Mouse (Mus musculus) embryo, embryonic 9.5 days (tissue): Measurements from ENCODE around the gene Rps17.

ENCODE experiments used
- DNase-seq: peaks from one replicate; pipeline ENCODE4 v3.0.0-alpha.2; 2017; ENCODE audit errors: extremely low spot score

Gene Rps17

DNA sequence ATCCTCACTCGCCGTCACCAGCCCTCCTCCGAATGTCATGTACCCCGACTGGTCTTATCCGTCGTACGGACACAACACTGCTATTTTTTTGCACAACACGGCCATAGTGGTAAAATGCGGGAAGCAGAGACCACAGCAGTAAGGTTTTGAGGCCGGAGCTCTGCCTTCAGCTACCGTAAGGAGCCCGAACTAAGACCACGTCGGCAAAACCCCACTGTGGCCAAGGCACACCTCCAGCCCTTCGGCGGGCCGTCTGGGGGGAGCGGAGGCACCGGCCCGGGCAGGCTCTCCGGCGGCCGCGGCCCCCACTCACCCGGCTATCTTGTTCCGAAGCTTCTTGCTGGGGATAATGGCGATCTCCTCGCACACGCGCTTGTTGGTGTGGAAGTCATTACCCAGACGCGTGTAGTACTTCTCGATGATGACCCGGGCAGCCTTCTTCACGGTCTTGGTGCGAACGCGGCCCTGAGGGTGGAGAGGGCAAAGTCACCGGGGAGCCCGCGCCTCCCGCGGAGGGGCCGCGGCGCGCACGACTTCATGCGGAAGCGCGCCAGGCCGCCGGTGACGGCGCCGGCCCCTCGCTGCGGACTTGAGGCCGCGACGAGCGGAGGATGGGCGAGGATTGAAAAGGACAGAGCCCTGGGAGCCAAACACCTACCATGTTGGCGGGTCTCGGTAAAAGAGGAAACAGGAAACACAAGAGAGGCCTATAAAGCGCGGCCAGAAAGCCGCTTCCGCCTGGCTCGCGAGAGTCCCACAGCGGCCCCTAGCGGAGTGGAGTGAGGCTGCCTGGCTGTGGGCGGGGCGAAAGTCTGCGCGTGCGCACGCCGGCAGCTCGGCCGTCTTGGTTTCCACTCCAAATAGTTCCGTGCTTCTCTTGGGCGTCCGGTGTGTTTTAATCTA lies at the start of gene Rps17:
Gene Rps17, minus strand, starts transcription at position 711 of the 903 bp plus-strand sequence.
- peak; percentile 99 for DNase-seq

DNA sequence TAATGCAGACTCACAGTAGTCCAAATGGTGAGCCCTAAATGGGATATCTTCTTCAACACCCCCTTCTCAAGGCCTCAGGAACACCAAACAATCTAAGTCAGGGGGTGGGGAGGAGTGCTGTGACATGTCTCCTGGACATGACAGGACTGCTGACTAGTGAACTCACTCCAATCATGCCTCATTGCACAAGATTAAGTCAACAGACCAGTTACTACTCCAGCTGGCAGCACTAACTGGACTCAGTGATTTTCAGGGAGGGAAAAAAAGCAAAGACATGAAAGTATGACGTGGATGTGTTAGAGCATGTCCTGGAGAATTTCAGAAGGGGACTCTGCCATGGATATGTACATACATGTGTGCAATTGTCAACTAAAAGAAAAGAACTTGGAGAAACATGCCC lies 34.3 kb upstream of the Rps17 start:
- no peak for DNase-seq

DNA sequence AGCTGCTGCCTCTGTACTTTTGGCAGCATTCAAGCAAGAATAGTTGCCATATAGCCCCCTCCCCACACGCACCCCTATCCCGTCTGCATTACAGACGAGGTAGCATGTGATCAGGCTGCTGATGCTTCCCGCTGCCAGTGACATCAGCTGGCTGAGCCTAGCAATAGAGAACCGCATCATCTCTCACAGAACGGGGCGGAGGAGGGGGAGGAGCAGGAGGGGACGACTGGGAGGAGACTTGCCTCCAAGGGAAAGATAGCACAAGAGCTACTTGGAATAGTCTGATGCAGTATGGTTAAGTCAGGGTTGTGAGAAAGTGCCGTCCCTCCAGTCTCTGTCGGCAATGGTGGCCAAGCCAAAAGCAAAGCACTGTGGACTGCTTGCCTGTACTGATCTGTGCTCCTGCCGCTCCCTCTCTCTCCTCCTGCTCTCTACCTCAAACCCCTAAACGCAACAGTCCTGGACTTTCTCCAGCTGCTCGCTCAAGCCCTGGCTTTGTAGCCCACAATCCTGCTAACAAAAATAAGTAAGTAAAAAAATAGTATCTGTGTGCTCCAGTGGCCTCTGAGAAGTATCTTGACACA lies 27.4 kb upstream of the Rps17 start:
- peak; percentile 49 for DNase-seq

DNA sequence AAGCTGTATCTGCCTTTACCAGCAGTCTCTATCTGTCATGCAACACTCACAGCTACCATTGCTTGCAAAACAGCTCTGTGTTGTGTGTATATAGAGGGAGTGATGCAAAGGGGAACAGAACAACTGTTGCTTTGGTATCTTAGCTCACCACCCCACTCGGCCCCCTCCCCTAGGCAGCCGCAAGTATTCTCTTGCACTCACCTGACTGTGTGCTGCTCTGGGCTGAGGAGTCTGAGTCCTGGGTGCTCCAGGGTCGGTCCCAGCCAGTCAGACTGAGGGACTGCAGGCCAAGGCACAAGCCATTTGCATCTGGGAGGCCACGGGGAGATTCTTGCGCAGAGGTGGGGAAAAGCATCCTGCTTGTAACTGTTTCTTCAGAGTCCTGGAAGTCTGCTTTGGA lies 26.8 kb upstream of the Rps17 start:
- DNase-seq, result no peak

DNA sequence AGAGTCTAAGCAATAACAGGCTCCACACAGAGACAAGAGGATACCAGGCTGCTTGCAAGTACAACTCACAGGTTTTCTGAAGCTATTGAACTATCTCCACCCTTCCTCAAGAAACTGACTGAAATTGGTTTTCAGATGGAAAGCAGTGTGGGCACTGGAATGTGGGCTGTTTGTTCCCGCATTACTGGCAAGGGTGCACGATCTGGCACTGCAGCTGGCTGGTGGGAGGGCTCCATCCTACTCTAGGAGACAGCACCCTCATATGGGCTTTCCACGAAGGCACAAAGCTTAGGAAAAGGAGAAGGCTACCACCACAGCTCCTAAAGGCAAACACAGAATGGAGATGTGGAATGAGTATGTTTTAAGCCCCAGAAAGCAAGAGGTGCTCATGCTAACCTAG lies 24.7 kb upstream of the Rps17 start:
- no peak for DNase-seq

DNA sequence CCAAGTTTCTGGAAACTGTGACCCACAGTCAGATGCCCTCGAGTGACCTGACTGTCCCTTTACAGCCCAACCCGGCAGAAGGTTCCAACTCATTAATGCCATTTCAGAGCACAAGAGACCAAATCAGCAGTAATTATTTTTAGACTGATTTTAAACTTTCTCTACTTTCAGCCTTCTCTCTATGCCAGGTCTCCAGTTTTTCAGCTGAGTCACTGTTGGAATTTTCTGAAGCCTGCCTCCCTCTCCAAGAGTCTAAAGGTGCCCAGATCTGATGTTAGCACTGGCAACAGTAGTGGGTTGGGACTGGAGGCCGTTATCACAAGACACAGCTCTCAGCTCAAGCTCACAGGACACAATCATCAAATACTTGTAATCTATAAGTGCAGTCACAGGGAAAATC lies 22.9 kb upstream of the Rps17 start:
- DNase-seq, result no peak

DNA sequence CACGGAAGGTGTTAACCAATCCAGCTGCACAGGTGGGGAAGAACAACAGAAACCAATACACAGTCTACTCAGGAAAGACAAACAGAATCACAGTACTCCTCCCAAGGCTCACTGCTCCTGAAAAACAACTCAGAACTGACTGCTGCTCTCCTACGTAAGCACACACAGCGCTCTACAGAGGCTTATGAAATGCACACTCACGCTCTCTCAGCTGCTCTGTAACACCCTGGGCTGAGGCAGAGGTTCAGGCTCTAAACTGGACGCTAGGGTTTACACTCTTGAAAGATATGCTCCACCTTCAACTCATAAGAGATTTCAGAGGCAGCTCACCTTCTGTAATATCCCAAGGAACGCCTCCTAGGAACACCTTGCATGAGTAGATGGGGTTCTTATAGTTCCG lies 11.9 kb upstream of the Rps17 start:
- no peak for DNase-seq

DNA sequence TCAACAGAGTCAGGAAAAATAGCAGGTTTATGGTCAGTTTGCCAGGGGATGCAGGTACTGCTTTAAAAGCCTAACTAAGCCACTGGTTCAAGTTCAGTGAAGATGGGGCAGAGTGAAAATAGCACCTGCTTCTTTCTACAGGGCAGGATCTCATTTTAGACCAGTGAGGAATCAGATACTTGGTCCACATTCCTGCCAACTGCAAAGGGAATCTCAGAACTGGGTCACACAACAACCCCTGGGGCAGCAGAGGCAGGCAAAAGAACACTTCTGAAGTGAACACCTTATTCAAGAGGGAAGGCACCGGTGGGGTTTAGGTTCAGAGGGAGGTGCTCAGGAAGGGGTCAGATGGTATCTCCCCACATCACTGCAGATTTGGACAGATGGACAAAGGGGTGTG lies 11.3 kb upstream of the Rps17 start:
- no peak for DNase-seq

DNA sequence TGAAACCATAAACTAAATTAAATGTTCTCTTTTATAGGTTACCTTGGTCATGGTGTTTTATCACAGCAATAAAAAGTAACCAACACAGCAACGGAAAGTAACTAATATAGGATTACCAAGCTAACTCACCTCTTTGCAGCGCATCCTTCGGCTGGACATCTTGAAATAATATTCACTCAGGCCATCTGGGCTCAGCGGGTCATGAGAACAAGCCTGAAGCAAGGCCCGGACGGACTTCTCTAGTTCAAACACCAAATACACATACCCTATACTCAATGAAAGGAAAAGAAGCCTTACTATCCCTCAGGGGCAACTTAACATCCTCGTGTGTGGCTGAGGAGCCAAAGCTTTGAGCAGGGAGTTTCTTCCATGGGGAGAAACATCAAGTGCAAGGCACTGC lies 10.7 kb upstream of the Rps17 start:
- DNase-seq, result no peak

DNA sequence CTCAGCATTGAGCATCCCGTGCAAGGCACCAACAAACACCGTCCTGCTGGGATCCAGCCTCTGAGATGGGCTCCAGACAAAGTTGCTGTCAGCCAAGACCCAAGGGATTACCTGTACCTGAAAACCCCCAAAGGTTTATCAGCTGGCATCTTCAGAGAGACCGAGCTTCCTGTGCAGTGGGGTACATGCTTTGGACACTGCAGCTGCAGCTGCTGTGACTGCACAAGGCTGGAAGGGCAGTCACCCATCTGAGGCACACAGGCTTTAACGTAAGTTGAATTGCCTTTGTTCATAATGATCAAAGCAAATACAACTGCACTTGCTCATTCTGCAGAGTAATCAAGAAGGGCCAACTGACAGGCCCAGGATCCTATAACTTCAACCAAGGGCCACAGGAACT lies 6.8 kb upstream of the Rps17 start:
- DNase-seq, result no peak

DNA sequence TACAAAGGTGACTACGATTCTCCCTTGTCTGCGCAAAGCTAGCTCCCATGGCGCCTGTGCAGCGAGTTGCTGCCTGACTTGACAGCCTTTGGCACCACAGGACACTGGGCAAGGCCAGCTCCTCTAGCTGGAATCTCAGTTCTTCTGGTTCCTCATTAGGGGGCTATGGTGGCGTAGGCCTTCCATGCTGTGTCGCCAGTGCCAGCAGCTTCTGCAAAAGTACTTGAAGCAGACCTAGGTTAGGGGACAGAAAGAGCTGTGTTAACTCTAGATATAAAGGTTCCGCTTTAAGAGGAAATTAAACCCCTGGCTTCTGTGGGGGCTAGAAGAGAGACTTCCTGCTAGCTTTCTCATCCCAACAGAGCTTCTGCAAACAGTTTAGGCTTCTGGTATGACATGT lies 3.2 kb upstream of the Rps17 start:
- DNase-seq, result no peak

DNA sequence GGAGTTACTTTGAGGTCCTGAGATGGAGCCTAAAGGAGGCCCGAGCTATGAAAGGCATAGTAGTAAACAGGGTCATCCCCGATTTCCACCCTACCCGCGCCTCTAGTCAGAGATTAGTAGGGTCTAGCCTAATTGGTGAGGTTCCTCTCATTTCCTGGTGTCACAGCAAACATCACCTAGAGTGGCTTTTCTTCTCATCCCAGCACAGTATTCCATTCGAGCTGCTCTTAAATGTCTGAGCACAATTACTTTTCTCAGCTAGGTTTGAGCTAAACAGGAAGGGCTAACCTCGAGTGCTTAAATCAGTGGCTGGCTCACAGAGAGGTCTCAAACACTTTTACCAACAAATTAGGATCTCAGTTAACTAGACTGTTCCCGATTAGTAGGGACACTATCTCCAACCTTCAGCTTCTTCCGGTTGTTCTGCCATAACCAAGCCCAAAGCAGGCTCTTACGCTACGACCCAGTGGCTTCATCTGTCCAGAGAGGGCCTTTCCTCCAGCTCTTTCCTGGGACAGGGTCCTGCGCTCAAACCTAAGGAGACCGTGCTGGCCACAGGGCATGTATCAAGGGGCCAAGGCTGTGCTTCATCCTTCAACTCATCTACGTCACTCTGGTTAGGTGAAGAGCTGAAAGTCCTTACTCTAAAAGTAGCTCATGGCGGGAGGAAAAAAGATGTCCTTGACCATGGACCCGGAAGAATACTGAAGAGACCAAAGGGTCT lies 555 bp upstream of the Rps17 start:
- no peak for DNase-seq

DNA sequence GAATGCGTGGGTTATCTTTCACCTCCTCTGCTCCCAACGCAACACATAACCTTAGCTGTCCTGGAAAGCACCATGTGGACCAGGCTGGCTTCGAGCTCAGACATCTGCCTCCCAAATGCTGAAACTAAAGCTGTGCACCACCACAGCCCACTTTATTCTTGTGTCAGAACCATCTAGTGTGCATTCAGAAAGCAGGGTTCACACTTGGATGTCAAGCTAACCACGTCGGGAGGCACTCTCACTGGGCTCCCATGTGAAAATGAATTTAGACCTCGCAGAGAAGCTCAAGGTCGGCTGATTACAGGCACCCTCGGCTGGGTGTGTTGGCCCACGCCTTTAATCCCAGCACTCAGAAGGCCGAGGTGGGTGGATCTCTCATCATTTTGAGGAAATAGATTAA lies 1.2 kb downstream of the Rps17 start:
- DNase-seq, result no peak

DNA sequence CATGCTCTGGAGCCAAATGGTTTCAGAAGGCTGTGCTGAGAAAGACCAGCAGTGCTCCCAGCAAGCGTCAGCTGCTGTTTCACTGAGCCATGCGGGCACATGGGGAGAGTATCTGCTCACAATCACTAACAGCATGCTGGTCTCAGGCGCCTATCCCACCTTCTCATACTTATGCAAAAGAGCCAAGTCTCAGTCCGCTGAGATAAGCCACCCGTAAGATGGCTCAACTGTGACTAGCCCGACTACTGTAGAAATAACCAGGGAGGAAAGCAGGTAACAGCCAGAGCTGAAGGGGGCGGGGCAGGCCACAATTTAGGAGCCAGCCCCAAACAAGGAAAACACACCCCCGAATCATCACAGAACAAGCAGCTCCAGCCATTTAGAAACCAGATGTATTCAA lies 1.7 kb downstream of the Rps17 start:
- no peak for DNase-seq

DNA sequence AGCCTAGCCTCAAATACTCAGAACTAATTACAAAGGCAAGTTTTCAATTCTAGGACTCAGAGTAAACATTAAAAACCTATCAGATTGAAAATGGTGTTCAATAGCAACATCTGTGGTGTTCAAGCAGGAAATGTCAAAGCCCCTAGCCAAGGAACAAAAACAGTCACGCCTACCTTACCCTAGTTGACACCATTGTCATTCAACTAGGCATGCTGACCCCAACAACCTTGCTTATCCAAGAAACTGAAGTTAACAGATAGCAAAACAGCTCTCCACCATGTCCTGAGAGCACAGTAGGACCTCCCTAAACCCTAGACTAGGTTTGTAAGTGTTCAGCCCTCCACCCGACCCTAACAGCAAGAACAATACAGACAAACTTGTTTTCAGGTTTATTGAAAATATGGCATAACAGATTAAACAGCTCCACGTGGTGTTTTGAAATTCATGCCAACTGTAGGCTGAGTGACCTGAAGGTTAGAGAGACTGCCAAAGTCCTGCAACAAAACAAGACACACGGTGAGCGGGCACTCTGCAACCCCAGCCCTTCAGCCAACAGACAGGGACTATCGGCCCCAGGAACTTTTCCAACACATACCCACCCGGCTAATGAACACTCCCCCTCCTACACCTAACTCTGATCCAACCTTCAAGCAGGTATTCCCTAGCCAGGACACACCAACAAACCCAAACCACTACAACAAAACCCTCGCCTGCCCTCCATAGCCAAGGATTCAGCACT lies 2.5 kb downstream of the Rps17 start:
- no peak for DNase-seq

DNA sequence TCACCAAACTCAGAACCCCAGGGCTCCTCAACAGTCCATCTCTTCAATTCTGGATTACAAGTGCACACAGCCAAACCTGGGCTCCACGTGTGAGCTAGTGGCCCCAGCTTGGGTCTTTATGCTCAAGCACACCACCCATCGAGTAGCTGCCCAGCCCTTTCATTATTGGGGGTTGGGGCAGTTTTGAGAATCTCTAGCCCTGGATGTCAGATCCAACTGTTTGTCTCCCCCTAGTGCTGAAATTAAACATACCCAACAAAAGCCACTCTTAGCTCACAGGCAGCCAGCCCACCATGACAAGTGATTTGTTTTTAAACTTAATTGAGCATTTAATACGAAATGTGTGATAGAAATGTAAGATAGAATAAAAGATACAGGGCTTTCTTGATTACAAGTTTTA lies 3.5 kb downstream of the Rps17 start:
- DNase-seq, result peak; percentile 36

DNA sequence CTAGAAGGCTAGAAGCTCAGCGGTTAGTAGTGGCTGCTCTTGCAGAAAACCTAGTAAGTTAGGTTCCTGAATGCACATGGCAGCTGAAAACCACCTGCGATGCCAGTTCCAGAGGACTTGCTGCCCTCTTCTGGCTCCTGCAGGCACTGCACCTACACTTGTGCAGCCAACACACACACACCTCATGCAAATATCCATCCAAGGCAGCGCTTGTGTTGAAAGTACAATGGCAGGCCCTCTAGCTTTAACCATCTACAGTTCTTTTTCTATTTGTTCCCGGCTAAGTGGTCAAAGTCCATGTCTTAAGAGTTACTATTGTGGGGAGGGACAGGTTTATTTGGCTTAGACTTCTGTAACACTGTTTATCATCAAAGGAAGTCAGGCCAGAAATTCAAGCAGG lies 5.3 kb downstream of the Rps17 start:
- peak; percentile 59 for DNase-seq

DNA sequence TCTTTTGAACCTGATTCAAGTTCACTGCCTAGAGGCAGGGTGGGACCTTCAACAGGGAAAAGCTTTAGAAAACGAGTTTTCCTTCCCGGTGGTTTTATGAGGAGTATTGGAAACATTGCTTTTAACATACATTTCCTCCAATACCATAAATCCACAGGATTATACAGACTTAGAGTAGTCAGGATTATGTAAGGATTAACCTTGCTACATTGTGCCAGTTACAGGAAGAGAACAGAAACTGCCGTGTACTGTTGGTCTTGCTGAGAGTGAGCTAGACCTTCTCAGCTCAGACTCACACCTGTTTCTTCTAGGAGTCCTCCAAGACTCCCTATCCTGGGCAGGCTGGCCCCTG lies 6.6 kb downstream of the Rps17 start:
- DNase-seq, result no peak

DNA sequence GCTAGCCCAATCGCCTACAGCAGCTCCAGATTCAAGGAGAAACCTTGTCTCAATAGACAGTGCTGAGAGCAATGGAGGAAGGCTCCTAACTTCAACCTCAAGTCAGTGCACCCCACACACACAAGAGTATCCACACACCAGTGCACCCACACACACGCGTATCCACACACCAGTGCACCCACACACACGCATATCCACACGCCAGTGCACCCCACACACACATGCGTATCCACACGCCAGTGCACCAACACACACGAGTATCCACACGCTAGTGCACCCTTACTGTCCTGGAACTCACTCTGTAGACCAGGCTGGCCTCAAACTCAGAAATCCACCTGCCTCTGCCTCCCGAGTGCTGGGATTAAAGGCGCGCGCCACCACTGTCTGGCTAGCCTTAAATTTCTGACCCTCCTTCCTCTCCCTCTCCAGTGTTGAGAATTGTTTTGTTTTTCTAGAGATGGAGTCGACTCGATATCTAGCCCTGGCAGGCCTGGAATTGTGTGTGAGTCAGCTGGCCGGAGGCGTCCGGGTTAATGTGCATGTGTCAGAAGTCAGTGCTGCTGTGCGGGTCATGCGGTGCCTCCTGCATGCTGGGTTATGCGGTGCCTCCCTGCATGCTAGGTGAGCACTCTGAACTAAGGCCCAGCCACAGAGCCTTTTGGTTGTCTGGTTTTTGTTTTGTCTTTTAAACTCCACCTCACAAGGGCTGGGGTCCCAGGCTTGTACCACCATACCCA lies 7.1 kb downstream of the Rps17 start:
- no peak for DNase-seq

DNA sequence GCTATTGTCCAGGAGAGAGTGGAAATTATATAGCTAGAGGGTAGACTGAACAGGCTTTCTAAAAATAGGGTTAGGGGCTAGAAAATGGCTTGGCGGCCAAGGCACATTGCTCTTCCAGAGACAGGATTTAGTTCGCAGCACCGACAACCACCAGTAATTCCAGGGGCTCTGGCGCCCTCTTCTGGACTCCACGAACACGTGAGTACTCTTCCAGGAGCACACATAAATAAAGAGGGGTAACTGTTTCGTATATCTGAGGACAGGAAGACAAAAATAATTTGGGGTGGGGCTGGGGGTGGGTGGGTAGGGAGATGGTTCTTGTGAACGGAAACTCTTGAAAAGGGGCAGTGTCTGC lies 8.6 kb downstream of the Rps17 start:
- peak; percentile 66 for DNase-seq

DNA sequence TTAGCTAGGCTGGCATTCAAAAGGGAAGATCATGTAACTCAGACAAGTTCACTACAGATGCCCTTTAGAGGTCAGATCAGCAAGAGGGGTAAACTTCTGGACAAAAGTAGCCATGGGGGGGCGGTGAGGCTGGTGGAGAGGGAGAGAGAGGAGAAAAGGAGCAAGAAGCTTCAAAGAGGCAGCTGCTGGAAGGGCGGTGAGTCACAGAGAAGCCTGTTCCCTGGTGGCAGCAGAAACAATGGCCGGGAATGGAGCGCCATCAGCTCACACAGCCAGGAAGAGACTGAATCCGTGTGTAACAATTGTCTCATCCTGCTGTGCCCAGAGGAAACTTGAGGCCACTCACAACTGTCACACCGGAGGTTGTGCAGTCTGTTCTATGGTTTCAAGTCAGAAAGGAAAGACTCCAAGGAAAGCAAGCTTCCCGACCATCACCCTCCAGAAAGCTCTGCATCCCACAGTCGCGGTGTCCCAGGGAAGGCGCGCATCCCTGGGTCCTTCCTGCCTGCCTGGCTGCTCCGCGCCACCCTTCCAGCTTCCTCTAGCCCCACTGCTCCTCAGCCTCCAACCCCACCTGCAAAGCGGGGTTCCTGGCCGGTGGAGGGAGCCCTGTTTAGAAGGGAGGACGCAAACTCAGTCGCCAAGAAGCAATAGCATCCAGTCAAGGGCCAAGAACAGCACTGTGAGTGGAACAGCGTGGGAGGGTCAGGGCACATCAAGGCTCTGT lies 9.2 kb downstream of the Rps17 start:
- peak; percentile 47 for DNase-seq
